Mouse (Mus musculus) embryonic facial prominence, embryonic 12.5 days (tissue): ENCODE results near the gene Srpr. TPM values are rescaled to one million over a fixed set of nuclear protein-coding genes. Genes with fewer than 3 reads are reported as not detected.

Source experiments
- ATAC-seq: fragments of 200-750 bp; cut with Nextera tagmentation; 2 replicates; pipeline ENCODE4 v1.8.0; 2017; ENCODE audit not compliant: insufficient number of reproducible peaks, insufficient read depth, low FRiP score, low TSS enrichment
- H3K27ac ChIP-seq: fragments of 300-500 bp; sonication (generic); 2 replicates; pipeline ENCODE4 v1.5.1; 2016; ENCODE audit warnings: mild to moderate bottlenecking
- H3K27me3 ChIP-seq: fragments of 300-500 bp; sonication (generic); 2 replicates; pipeline ENCODE4 v1.6.1; 2016; ENCODE audit warnings: mild to moderate bottlenecking, moderate library complexity
- H3K36me3 ChIP-seq: fragments of 300-500 bp; sonication (generic); 2 replicates; pipeline ENCODE4 v1.6.1; 2016; ENCODE audit warnings: mild to moderate bottlenecking
- H3K4me1 ChIP-seq: fragments of 300-500 bp; sonication (generic); 2 replicates; pipeline ENCODE4 v1.6.1; 2016
- H3K4me2 ChIP-seq: fragments of 300-500 bp; sonication (generic); replicated peaks from 2 replicates; pipeline ENCODE4 v1.6.1; 2016; ENCODE audit warnings: mild to moderate bottlenecking, moderate library complexity
- H3K4me3 ChIP-seq: fragments of 300-500 bp; sonication (generic); 2 replicates; pipeline ENCODE4 v1.5.1; 2016; ENCODE audit warnings: mild to moderate bottlenecking
- H3K9ac ChIP-seq: fragments of 300-500 bp; sonication (generic); 2 replicates; pipeline ENCODE4 v1.6.1; 2016; ENCODE audit warnings: mild to moderate bottlenecking, moderate library complexity
- H3K9me3 ChIP-seq: fragments of 300-500 bp; sonication (generic); 2 replicates; pipeline ENCODE4 v1.6.1; 2016; ENCODE audit warnings: mild to moderate bottlenecking, moderate library complexity
- WGBS: fragments of 180-500 bp; shearing (Covaris S2); methylation state at CpG from one replicate; pipeline ENCODE4 v1.1.7; 2016; 5-methylcytosine and 5-hydroxymethylcytosine counted together
- polyA plus RNA-seq: library from polyadenylated mRNA; unstranded; fragments of >200 nt; fragmentation: Nextera tagmentation; extraction: Ambion mirVana; gene quantifications from 2 replicates; pipeline ENCODE4 v1.2.1, GENCODE M21; 2016

Srpr gene
- polyA plus RNA-seq, 1 experiment from 2014 or later: 112 TPM

GRCm38 (mm10) chr9:35267146-35267975 lies 67.4 kb downstream of the Srpr start, which contains the start of the genes Fam118b and Rpusd4:
Fam118b (minus strand) TSS chr9:35267805.
Rpusd4 (plus strand) TSS chr9:35267865.
- H3K4me3 ChIP-seq: peak within 1 kb of the TSS; percentile 57
- under 1% methylated on average over 59 of the region's 62 CpGs for WGBS
- H3K9ac ChIP-seq: peak within 1 kb of the TSS; percentile 64
- peaks cover 15% of the 10 kb centered on the region for H3K36me3 ChIP-seq
- peak within 1 kb of the TSS; percentile 38; the same call in 1 of the 2 replicates for H3K27ac ChIP-seq
- peak; percentile 95 for ATAC-seq
- H3K9me3 ChIP-seq: no peaks in the 10 kb centered on the region
- no peaks in the 10 kb centered on the region for H3K27me3 ChIP-seq
- H3K4me1 ChIP-seq: peaks cover 13% of the 10 kb centered on the region
- H3K4me2 ChIP-seq: peak within 1 kb of the TSS; percentile 75

- no peaks in the 10 kb centered on the region for H3K27me3 ChIP-seq
- H3K4me3 ChIP-seq: peak overlapping the region; percentile 57
- H3K4me1 ChIP-seq: peaks cover 13% of the 10 kb centered on the region
- WGBS: 2% methylated on average over 21 of the region's 21 CpGs
- H3K9ac ChIP-seq: peak overlapping the region; percentile 64
- H3K36me3 ChIP-seq: peaks cover 21% of the 10 kb centered on the region
- peak overlapping the region; percentile 75 for H3K4me2 ChIP-seq
- H3K27ac ChIP-seq: no peak overlapping the region; the same call in 1 of the 2 replicates
- ATAC-seq: peak; percentile 35; the same call in 1 of the 2 replicates
- H3K9me3 ChIP-seq: no peaks in the 10 kb centered on the region
Observed at GRCm38 (mm10) chr9:35267976-35268715, 68.2 kb downstream of the Srpr start.

GRCm38 (mm10) chr9:35277855-35278365 lies 77.9 kb downstream of the Srpr start:
- no peaks in the 10 kb centered on the region for H3K9me3 ChIP-seq
- no peak overlapping the region for H3K4me3 ChIP-seq
- no peak overlapping the region for H3K9ac ChIP-seq
- H3K27me3 ChIP-seq: no peaks in the 10 kb centered on the region
- no peak for ATAC-seq
- H3K27ac ChIP-seq: no peak overlapping the region
- H3K4me1 ChIP-seq: no peaks in the 10 kb centered on the region
- no peak overlapping the region for H3K4me2 ChIP-seq
- WGBS: 78% methylated on average over 3 of the region's 3 CpGs
- peaks cover 37% of the 10 kb centered on the region for H3K36me3 ChIP-seq

GRCm38 (mm10) chr9:35278451-35278850 lies 78.5 kb downstream of the Srpr start:
- Histone ChIP-seq H3K27ac (no peak overlapping the region), H3K4me1 (peaks cover 4% of the 10 kb centered on the region), H3K4me3 (no peak overlapping the region), H3K9me3 (no peaks in the 10 kb centered on the region), H3K27me3 (no peaks in the 10 kb centered on the region), H3K4me2 (no peak overlapping the region), H3K9ac (no peak overlapping the region), H3K36me3 (peaks cover 32% of the 10 kb centered on the region)
- no peak for ATAC-seq
- 85% methylated on average over 4 of the region's 4 CpGs for WGBS

- Histone ChIP-seq H3K9me3 (no peaks in the 10 kb centered on the region), H3K27ac (no peak overlapping the region), H3K4me3 (no peak overlapping the region), H3K9ac (no peak overlapping the region), H3K4me1 (peaks cover 15% of the 10 kb centered on the region), H3K27me3 (no peaks in the 10 kb centered on the region), H3K4me2 (no peak overlapping the region), H3K36me3 (peaks cover 9% of the 10 kb centered on the region)
- WGBS: 15% methylated on average over 5 of the region's 5 CpGs
- no peak for ATAC-seq
Observed at GRCm38 (mm10) chr9:35282006-35282850, 82.3 kb downstream of the Srpr start.

- Histone ChIP-seq H3K36me3 (peaks cover 3% of the 10 kb centered on the region; the same call in 1 of the 2 replicates), H3K4me2 (no peak overlapping the region), H3K9me3 (no peaks in the 10 kb centered on the region), H3K27ac (no peak overlapping the region), H3K4me3 (no peak overlapping the region), H3K4me1 (peaks cover 15% of the 10 kb centered on the region), H3K9ac (no peak overlapping the region), H3K27me3 (no peaks in the 10 kb centered on the region)
- no peak for ATAC-seq
- WGBS: 52% methylated on average over 5 of the region's 5 CpGs
Observed at GRCm38 (mm10) chr9:35282851-35283200, 82.9 kb downstream of the Srpr start.

GRCm38 (mm10) chr9:35283415-35284069 lies 83.6 kb downstream of the Srpr start:
- Histone ChIP-seq H3K4me2 (no peak overlapping the region), H3K9me3 (no peaks in the 10 kb centered on the region), H3K27me3 (no peaks in the 10 kb centered on the region), H3K4me1 (peaks cover 15% of the 10 kb centered on the region), H3K36me3 (no peaks in the 10 kb centered on the region; the same call in 1 of the 2 replicates), H3K9ac (no peak overlapping the region), H3K4me3 (no peak overlapping the region), H3K27ac (0 out of 2 replicates have a peak overlapping the region, but pooled peaks have one; percentile 23)
- WGBS: 32% methylated on average over 13 of the region's 13 CpGs
- ATAC-seq: peak; percentile 37; the same call in 1 of the 2 replicates

- 59% methylated on average over 4 of the region's 4 CpGs for WGBS
- no peak overlapping the region for H3K27ac ChIP-seq
- ATAC-seq: no peak
Observed at GRCm38 (mm10) chr9:35284351-35284750, 84.4 kb downstream of the Srpr start.

GRCm38 (mm10) chr9:35286351-35286750 lies 86.4 kb downstream of the Srpr start:
- 81% methylated on average over 3 of the region's 3 CpGs for WGBS
- H3K4me2 ChIP-seq: no peak overlapping the region
- no peak overlapping the region for H3K27ac ChIP-seq
- H3K4me1 ChIP-seq: peaks cover 15% of the 10 kb centered on the region
- H3K36me3 ChIP-seq: no peaks in the 10 kb centered on the region
- H3K27me3 ChIP-seq: no peaks in the 10 kb centered on the region
- no peak overlapping the region for H3K9ac ChIP-seq
- no peak overlapping the region for H3K4me3 ChIP-seq
- no peaks in the 10 kb centered on the region for H3K9me3 ChIP-seq
- ATAC-seq: no peak

More at GRCm38 (mm10) chr9:35284351-35284750, 84.4 kb downstream of the Srpr start:
- Histone ChIP-seq H3K9ac (no peak overlapping the region), H3K9me3 (no peaks in the 10 kb centered on the region), H3K36me3 (no peaks in the 10 kb centered on the region; the same call in 1 of the 2 replicates), H3K4me2 (no peak overlapping the region), H3K27me3 (no peaks in the 10 kb centered on the region), H3K4me1 (peaks cover 15% of the 10 kb centered on the region), H3K4me3 (no peak overlapping the region)

- no peaks in the 10 kb centered on the region for H3K9me3 ChIP-seq
- H3K27ac ChIP-seq: no peak overlapping the region
- no peaks in the 10 kb centered on the region for H3K36me3 ChIP-seq
- no peaks in the 10 kb centered on the region for H3K27me3 ChIP-seq
- H3K4me1 ChIP-seq: no peaks in the 10 kb centered on the region
- no peak overlapping the region for H3K4me2 ChIP-seq
- H3K4me3 ChIP-seq: no peak overlapping the region
- whole genome bisulfite sequencing: 28% methylated on average over 7 of the region's 7 CpGs
- H3K9ac ChIP-seq: no peak overlapping the region
- no peak for ATAC-seq
Observed at GRCm38 (mm10) chr9:35289992-35290391, 90.0 kb downstream of the Srpr start.
